7 mouse cellular contexts compared by ENCODE assay signal in genomic region chr6:48188363-48188762, GRCm38 (mm10).
DNase-seq lines count a peak whose midpoint lies in the region; ATAC-seq lines count a peak whose summit lies in the region.
"Not testable (repeated sequence)": the region's sequence is repeated elsewhere in the genome, so short reads cannot be mapped to it uniquely, and the experiment has no call there.

No protein-coding gene starts in this region.

- 40% methylated on average over 2 of the region's 2 CpGs for whole genome bisulfite sequencing in forebrain, embryonic 14.5 days

- not testable (repeated sequence) for H3K27ac ChIP-seq in forebrain, embryonic 14.5 days (ENCODE audit: low read depth, low read length)

- not testable (repeated sequence) for H3K27me3 ChIP-seq in forebrain, embryonic 14.5 days (replicated peaks; ENCODE audit: control insufficient read depth, insufficient read depth, low read length)

- not testable (repeated sequence) for H3K9me3 ChIP-seq in forebrain, embryonic 14.5 days (replicated peaks; ENCODE audit: control insufficient read depth, low read length)

- not testable (repeated sequence) for H3K4me1 ChIP-seq in forebrain, embryonic 14.5 days (ENCODE audit: control insufficient read depth, insufficient read depth, low read length)

- peak; percentile 50; the same call in 1 of the 2 replicates for ATAC-seq in forebrain, embryonic 14.5 days
- ATAC-seq in frontal cortex, adult (ENCODE audit: low TSS enrichment): peak; percentile 91

- peak; percentile 34 for DNase-seq in brain, embryonic 18.5 days (ENCODE audit: low read depth, low spot score)
- peak; percentile 61 for DNase-seq in forebrain, embryonic 14.5 days (ENCODE audit: low spot score)
- peak; percentile 41 to 80 for DNase-seq in layer of hippocampus, adult 18-20 months (ENCODE audit: low spot score in 2 of 2)
- peak; percentile 65 for DNase-seq in layer of hippocampus, adult 9-11 months
- DNase-seq in left cerebral cortex, adult 11 months (ENCODE audit: low spot score): peak; percentile 16
- DNase-seq in lung, postnatal 10 days: peak; percentile 11

- H3K4me3 ChIP-seq in forebrain, embryonic 14.5 days (ENCODE audit: low read depth, low read length): not testable (repeated sequence)

- not testable (repeated sequence) for H3K9ac ChIP-seq in forebrain, embryonic 14.5 days (ENCODE audit: low read length)

- not testable (repeated sequence) for H3K36me3 ChIP-seq in forebrain, embryonic 14.5 days (ENCODE audit: control insufficient read depth, insufficient read depth, low read length)

- not testable (repeated sequence) for H3K4me2 ChIP-seq in forebrain, embryonic 14.5 days (ENCODE audit: low read length)

Comparison
In these comparisons a context has a peak if more than half of its experiments do, and no peak if none do; other contexts are left out.
1. DNase-seq: peak in every context shown above with its lines; median percentile 65 in layer of hippocampus, adult 9-11 months; 61 in forebrain, embryonic 14.5 days; 60 in layer of hippocampus, adult 18-20 months; 34 in brain, embryonic 18.5 days; 16 in left cerebral cortex, adult 11 months; 11 in lung, postnatal 10 days.